Mouse (Mus musculus) thymus, adult 2 months (tissue): ENCODE measurements around the gene Ugt1a5.
"Not testable (repeated sequence)": the region's sequence is repeated elsewhere in the genome, so short reads cannot be mapped to it uniquely, and the experiment has no call there.

ENCODE experiments used
- CTCF ChIP-seq: fragments of 200-500 bp; IDR thresholded peaks from 2 replicates; pipeline ENCODE4 v1.5.1; 2012; ENCODE audit warnings: mild to moderate bottlenecking, control low read depth, low read length, moderate library complexity, borderline replicate concordance; ENCODE audit not compliant: control insufficient read depth, poor library complexity, insufficient read depth; ENCODE audit errors: extremely low read depth
- POLR2A ChIP-seq: fragments of 200-500 bp; IDR thresholded peaks from 2 replicates; pipeline ENCODE4 v1.6.1; 2012; ENCODE audit warnings: mild to moderate bottlenecking, low read length, control low read depth, moderate library complexity; ENCODE audit not compliant: control insufficient read depth, poor library complexity, insufficient read depth; ENCODE audit errors: extremely low read depth

DNA sequence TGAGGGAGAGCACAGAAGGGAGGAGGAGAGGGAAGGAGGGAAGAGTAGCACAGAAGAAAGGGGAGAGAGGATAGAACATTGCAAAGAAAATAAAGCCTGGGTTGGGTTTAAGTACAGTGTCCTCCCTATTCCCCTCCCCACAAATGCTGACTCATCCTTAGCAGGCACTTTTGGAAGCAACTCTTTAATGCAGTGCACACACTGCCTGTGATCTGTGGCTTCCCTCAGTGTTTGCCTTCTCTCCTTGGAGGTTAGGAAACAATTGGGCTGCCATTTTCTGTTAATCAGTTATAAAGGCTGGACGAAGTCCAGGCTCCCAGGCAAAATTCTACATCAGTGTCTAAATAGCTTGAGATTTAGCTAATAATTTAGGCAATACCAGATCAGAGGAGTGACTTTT is 25.3 kb upstream of the Ugt1a5 start:
- TF ChIP-seq CTCF, POLR2A: not testable (repeated sequence)
